Mouse (Mus musculus): ENCODE data around the gene Rgl3. TPM values are rescaled to one million over a fixed set of nuclear protein-coding genes. Genes with fewer than 3 reads are reported as not detected.
A peak's percentile ranks its signal among the peaks of the same experiment; 100 is the strongest.

The Rgl3 gene
- total RNA-seq, 2 experiments from 2014 or later: 1.0 to 1.3 TPM

GRCm38 (mm10) chr9:21925506-21925905 is 63.7 kb downstream of the Rgl3 start:
- no peak for DNase-seq
- intact Hi-C loops (cut with DNase I): no loop called here

GRCm38 (mm10) chr9:21925034-21925433 is 64.2 kb downstream of the Rgl3 start:
- intact Hi-C loops (cut with DNase I): no loop called here
- no peak for DNase-seq

- peak; percentile 92 to 94 for DNase-seq
Measured at GRCm38 (mm10) chr9:21924099-21924493, 65.2 kb downstream of the Rgl3 start.

GRCm38 (mm10) chr9:21923490-21924098 is 65.7 kb downstream of the Rgl3 start:
- intact Hi-C loops (cut with DNase I): no loop called here

More at GRCm38 (mm10) chr9:21924099-21924493, 65.2 kb downstream of the Rgl3 start:
- intact Hi-C loops (cut with DNase I): no loop called here

GRCm38 (mm10) chr9:21923036-21923435 is 66.2 kb downstream of the Rgl3 start:
- intact Hi-C loops (cut with DNase I): no loop called here
- DNase-seq: no peak

More at GRCm38 (mm10) chr9:21923490-21924098, 65.7 kb downstream of the Rgl3 start:
- no peak for DNase-seq

Other genes with a start within 250 kb of the Rgl3 start
- gene Spc24, start 229.1 kb downstream of the Rgl3 start, total RNA-seq (2021): 1 to 10 TPM; 4.7 to 6.5 TPM
- 10 to 100 TPM; 52.6 to 53.3 TPM for gene Kank2, start 190.7 kb downstream of the Rgl3 start, total RNA-seq (2021)
- not detected for gene Angptl8, start 153.9 kb downstream of the Rgl3 start, total RNA-seq (2021)
- gene Dock6, start 136.8 kb downstream of the Rgl3 start, total RNA-seq (2021): 10 to 100 TPM; 46.1 to 57.3 TPM
- 1 to 10 TPM; 8.2 to 9.7 TPM for gene Rab3d, start 71.3 kb downstream of the Rgl3 start, total RNA-seq (2021)
- 1 to 10 TPM; 1.1 to 1.6 TPM for gene Ccdc159, start 62.0 kb downstream of the Rgl3 start, total RNA-seq (2021)
- gene Tmem205, start 61.9 kb downstream of the Rgl3 start, total RNA-seq (2021): 10 to 100 TPM; 22.7 to 27.6 TPM
- 1 to 10 TPM; 1.8 to 2.0 TPM for gene Plppr2, start 52.4 kb downstream of the Rgl3 start, total RNA-seq (2021)
- 1 to 10 TPM; 6.1 to 7.0 TPM for gene Swsap1, start 33.7 kb downstream of the Rgl3 start, total RNA-seq (2021)
- gene Epor, start 25.9 kb downstream of the Rgl3 start, total RNA-seq (2021): 1 to 10 TPM; 1.6 to 2.5 TPM
- gene Ccdc151, start 13.2 kb upstream of the Rgl3 start, total RNA-seq (2021): under 1 TPM in 1 of 2 experiments, not detected in 1; 0.17 TPM
- 10 to 100 TPM; 66.5 to 66.7 TPM for gene Prkcsh, start 13.4 kb upstream of the Rgl3 start, total RNA-seq (2021)
- 1 to 10 TPM in 1 of 2 experiments, under 1 TPM in 1; 0.12 to 1.1 TPM for gene Elavl3, start 62.6 kb upstream of the Rgl3 start, total RNA-seq (2021)
- not detected for gene Gm49318, start 81.8 kb upstream of the Rgl3 start, total RNA-seq (2021)
- 1 to 10 TPM; 5.3 to 6.4 TPM for gene Zfp653, start 81.9 kb upstream of the Rgl3 start, total RNA-seq (2021)
- 10 to 100 TPM; 91.7 to 91.8 TPM for gene Ecsit, start 96.0 kb upstream of the Rgl3 start, total RNA-seq (2021)
- gene Cnn1, start 109.8 kb upstream of the Rgl3 start, total RNA-seq (2021): 1 to 10 TPM; 5.4 to 9.5 TPM
- gene Elof1, start 127.7 kb upstream of the Rgl3 start, total RNA-seq (2021): 10 to 100 TPM; 39.5 to 41.5 TPM
- gene Acp5, start 146.3 kb upstream of the Rgl3 start, total RNA-seq (2021): 1 to 10 TPM; 2.2 to 2.6 TPM
- 10 to 100 TPM; 42.8 to 44.2 TPM for gene Pigyl, start 167.4 kb upstream of the Rgl3 start, total RNA-seq (2021)
- under 1 TPM; 0.17 to 0.27 TPM for gene Zfp872, start 198.6 kb upstream of the Rgl3 start, total RNA-seq (2021)
- gene Zfp809, start 236.3 kb upstream of the Rgl3 start, total RNA-seq (2021): 10 to 100 TPM; 40.2 to 40.8 TPM

All from heart, postnatal 14 days (tissue).